Mouse (Mus musculus): ENCODE measurements around the gene Zmynd8. TPM values are rescaled to one million over a fixed set of nuclear protein-coding genes. Genes with fewer than 3 reads are reported as not detected.

Gene Zmynd8
- total RNA-seq, 1 experiment, result 49.7 TPM

DNA sequence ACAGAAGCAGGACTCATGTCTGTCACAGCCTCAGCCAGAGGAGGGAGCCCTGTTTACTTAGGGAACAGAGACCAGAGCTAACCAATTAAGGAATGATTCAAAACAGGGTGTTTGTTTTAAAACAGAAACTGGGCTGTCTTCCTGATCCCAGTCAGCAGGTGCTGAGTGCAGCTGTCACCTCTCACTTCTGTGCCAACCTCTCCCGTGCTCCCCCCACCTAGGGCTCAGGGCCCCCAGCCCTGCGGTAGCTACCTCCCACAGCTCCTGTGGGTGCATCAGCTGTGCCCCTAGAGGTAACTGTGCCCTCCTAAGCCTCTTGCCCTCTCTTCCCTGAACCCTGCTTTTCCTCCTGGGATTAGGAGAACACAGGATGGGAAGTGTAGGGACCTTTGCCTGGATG, 162.5 kb downstream of the Zmynd8 start:
- H3K27ac ChIP-seq (ENCODE audit: insufficient read depth, low read depth, low read length, poor library complexity, severe bottlenecking), result no peak overlapping the region
- H3K9ac ChIP-seq (ENCODE audit: insufficient read depth, low read depth, low read length, poor library complexity, severe bottlenecking), result no peak overlapping the region
- H3K4me3 ChIP-seq (ENCODE audit: insufficient read depth in 1 of 2, low read depth in 1 of 2, low read length in 2 of 2, poor library complexity in 1 of 2, severe bottlenecking in 1 of 2), result no peak overlapping the region
- in situ Hi-C loops (cut with MboI; ENCODE audit: low sequenced_read_pairs in 2 of 2, unreplicated experiment in 2 of 2), result no loop called here
- no peaks in the 10 kb centered on the region for H3K9me3 ChIP-seq (ENCODE audit: control insufficient read depth, insufficient read depth, low read depth, low read length)
- H3K4me1 ChIP-seq (ENCODE audit: control insufficient read depth in 2 of 2, insufficient read depth in 2 of 2, low read length in 2 of 2, poor library complexity in 1 of 2), result peaks cover 0 to 13% of the 10 kb centered on the region in 2 experiments; a peak in 2 of 4 replicates
- DNase-seq (ENCODE audit: low read depth, low spot score), result no peak
- H3K36me3 ChIP-seq (ENCODE audit: control insufficient read depth, insufficient read depth, low read length, poor library complexity, severe bottlenecking), result no peaks in the 10 kb centered on the region
- TF ChIP-seq ZNF384 (IDR thresholded peaks at IDR 0.05; ENCODE audit: low read depth, low read length) (no peak), CHD2 (IDR thresholded peaks at IDR 0.05; ENCODE audit: low read depth, low read length) (no peak), MAFK (IDR thresholded peaks at IDR 0.05; ENCODE audit: insufficient read depth, low read depth, low read length) (no peak), HCFC1 (IDR thresholded peaks at IDR 0.05; ENCODE audit: borderline replicate concordance, insufficient read depth, low read length) (no peak), ZC3H11A (IDR thresholded peaks at IDR 0.05; ENCODE audit: borderline replicate concordance, low read depth, low read length) (no peak)

Other genes with a start within 250 kb of the Zmynd8 start
- 73.6 and 83.4 TPM in 2 replicates for gene Ncoa3, start 93.6 kb upstream of the Zmynd8 start, total RNA-seq (2012; rRNA removed)

Measured in ES-E14 (cell line).